Mouse (Mus musculus) urinary bladder, postnatal 25 days (tissue): ENCODE measurements around the gene Zfp667.
A peak's percentile ranks its signal among the peaks of the same experiment; 100 is the strongest.
"Not testable (repeated sequence)": the region's sequence is repeated elsewhere in the genome, so short reads cannot be mapped to it uniquely, and the experiment has no call there.

Source experiments
- DNase-seq: peaks from one replicate; pipeline ENCODE4 v3.0.0; 2022; ENCODE audit warnings: low spot score

The Zfp667 gene

DNA sequence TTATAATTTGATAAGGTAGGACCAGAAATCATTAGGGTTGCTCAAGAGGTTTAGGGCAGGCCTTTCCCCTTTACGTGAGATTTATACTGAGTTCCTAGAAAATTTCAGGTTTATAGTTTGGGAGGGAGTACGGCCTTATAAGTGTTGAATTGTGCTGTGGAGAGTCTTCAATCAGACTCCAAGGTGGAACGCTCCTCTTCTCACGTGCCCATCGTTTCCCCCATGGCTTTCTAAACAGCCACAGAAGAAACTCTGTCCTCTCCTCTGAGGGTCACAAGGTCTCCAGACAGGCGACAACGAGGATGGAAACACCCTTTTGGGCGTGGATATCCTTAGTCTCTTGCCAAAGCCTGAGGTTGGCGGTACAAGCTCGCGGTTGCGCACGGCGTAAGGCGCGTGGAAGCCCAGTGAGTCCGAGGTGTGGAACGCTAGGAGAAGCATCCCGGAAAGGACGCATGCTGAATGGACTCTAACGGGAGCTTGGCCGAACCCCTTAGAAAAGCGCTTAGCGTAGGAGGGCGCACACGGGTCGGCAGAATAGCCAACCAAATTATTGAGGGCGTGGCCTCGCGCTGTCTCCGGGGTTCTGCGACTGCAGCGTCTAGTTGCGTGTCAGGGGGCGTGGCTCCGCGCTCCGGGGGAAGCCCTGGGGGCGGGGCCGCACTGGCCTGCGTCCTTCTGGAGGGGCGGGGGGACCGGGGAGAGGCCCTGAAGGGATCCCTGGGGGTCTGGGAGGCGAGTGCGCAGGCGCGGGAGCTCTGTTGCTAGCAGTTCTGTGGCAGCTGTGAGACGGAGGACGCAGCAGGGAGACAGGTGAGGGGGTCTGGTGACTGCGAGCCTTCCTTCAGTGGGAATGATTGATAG, at the start of gene Zfp667:
Gene Zfp667 (plus strand): TSS at position 738 of the 864 bp plus-strand sequence.
- peak; percentile 96 for DNase-seq

- no peak for DNase-seq
Measured at GRCm38 (mm10) chr7:6239787-6240186, 46.6 kb upstream of the Zfp667 start.

DNA sequence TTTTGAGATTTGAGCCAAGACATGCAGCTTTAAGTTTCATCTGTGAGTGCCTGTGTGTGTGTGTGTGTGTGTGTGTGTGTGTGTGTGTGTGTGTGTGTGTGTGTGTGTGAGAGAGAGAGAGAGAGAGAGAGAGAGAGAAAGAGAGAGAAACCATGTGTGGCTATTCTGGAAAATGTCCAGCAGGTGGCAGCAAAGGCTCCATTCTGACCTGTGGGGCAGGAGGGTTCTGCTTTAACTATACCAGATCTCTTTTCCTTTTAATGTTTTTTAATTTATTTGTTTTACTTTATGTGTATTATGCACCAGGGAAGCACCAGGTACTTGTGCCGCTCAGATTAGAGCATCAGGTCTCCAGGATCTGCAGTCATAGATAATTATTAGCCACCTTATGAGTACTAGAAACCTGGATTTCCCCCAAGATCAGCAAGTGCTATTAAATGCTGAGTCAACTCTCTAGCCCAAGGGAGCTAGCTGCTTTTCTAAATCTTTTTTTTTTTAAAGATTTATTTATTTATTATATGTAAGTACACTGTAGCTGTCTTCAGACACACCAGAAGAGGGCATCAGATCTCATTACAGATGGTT, 45.4 kb upstream of the Zfp667 start:
- peak; percentile 32 for DNase-seq

GRCm38 (mm10) chr7:6244361-6245292, 41.8 kb upstream of the Zfp667 start:
- no peak for DNase-seq

- no peak for DNase-seq
Measured at GRCm38 (mm10) chr7:6252410-6252809, 34.0 kb upstream of the Zfp667 start, which contains the start of gene Epp13. Epp13 (plus strand) TSS chr7:6252710.

DNA sequence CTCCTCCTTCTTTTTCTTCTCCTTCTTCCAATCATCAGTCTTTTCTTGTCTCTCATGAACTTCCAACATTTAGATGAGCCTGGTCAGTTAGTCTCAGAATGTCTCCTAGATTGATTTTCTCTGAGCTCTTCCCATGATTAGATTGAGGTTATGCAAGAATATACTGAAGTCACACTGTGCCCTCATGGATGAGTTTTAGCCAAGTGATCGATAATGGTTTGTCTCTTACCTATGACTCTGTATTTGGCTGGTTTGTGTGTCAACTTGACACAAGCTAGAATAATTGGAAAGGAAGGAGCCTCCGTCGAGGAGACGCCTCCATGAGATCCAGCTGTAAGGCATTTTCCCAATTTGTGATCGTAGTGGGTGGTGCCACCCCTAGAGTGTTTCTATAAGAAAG, 31.9 kb upstream of the Zfp667 start:
- no peak for DNase-seq

DNA sequence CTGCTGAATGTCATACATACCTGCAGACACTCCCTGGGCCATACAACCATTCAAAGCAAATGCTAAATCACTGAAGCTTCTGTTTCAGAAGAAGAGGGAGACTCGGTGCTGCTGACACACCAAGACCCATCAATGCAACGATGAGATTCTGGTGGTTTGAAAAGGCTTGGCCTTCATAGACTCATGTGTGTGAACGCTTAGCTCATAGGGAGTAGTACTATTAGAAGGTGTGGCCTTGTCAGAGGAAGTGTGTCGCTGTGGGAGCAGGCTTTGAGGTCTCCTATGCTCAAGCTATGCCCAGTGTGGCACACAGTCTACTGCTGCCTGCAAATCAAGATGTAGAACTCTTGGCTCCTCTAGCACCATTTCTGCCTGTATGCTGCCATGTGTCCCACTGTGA, 29.0 kb upstream of the Zfp667 start:
- DNase-seq, result no peak

DNA sequence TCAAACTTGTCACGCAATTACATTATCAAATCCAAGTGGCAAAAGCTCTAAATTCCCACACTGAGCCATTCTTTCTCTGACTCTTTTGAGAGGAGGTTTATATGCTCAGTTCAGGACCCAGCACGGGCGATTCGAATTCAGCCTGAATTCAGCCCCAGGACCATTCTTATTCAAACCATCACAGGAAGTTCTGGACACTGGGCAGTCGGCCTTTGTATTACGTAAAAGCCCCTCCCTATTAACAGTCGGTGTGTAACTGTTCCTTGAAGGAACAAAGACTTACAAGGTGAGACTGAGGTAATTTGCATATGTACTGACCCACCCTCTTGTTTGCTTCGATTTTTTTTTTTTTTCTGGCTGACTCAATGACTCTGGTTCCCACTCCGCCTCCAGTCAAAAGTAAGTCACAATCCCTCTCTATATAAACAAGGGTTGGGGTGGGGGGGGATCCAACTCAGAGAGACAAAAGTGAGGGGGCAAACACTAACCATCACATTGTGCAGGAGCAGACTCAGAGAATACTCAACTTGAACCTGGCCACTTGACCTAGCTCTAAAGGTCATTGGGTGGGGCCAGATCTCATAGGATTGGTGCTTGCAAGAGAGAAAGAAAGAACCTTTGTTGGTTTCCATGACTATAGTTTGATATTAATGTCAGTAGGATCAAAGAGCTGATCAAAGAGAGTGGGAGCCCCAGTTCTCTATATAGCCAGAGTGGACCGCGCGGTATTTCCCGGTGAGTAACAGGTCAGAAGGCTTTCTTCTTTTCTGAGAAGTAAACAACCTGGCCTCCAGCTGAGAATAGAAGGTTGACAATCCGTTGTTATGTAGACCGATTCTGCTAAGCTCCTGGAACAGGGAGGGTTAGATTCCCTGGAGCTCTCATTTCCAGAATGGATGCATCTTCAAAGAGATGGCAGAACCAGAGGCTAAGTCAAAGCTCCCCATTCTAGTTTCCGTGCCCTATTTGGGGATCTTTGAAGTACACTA, 27.9 kb upstream of the Zfp667 start:
- no peak for DNase-seq

- DNase-seq, result not testable (repeated sequence)
Measured at GRCm38 (mm10) chr7:6260004-6260403, 26.4 kb upstream of the Zfp667 start.

DNA sequence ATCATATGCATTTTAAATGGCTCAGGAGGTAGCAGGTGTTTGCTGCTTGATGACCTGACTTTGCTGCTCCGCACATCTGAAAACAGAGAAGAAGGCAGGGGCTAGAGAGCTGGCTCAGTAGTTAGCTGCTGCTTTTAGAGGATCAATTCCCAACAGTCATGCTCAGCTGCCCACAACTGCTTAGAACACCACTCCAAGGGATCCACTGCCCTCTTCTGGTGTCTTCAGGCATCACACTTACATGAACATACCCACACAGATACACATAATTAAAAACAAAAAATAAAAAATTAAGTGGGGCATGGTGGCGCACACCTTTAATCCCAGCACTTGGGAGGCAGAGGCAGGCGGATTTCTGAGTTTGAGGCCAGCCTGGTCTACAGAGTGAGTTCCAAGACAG, 24.3 kb upstream of the Zfp667 start:
- no peak for DNase-seq

GRCm38 (mm10) chr7:6262984-6263383, 23.4 kb upstream of the Zfp667 start:
- DNase-seq, result no peak

DNA sequence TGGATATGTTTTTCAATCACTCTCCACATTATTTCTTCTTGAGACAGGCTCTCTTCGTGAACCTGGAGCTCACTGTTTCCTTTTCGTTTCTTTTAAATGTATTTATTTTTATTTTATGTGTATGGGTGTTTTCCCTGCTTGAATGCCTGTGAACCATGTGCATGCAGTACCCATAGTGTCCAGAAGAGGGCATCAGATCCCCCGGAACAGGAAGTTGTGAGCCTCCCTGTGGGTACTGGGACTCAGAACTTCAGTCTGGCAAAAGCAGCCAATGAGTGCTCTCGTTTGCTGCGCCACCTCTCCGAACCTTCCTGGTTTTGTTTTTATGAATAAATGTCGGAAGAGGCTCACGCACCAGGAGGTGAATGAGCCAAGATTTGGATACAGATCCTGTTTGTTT, 20.7 kb upstream of the Zfp667 start:
- no peak for DNase-seq

- DNase-seq, result no peak
Measured at GRCm38 (mm10) chr7:6277906-6278305, 8.5 kb upstream of the Zfp667 start.

- peak; percentile 63 for DNase-seq
Measured at GRCm38 (mm10) chr7:6282749-6283148, 3.6 kb upstream of the Zfp667 start.

DNA sequence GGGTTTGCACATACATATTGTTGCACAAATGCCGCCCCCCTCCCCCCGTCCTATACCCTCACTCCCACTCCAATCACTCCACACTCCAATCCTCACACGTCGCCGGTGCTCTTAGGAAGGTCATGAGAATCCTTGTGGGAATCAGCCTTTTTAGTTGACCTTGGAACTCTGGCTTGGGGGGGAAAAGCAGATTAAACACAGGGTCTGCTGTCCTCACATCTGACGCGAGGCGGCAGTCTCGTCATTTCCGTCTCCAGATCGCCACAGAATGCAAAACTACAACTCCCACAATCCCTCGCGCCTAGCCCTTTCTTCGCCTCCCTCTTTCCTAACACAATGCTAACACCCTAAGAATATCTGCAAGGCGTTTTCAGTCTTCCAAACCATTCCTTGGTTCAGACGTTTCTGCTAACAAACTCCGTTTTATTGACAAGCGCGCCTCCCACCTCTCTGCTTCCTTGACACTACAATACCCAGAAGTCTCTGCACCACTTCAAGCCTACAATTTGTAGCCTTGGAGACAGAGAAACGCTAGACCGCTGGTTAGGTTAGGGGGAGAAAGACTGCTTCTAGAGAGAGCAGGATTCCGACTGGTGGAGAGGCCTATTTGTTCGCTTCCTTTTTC, 2.8 kb upstream of the Zfp667 start:
- peak; percentile 65 for DNase-seq

- peak; percentile 14 for DNase-seq
Measured at GRCm38 (mm10) chr7:6284442-6285012, 1.9 kb upstream of the Zfp667 start.

GRCm38 (mm10) chr7:6285366-6285765, 1.0 kb upstream of the Zfp667 start:
- no peak for DNase-seq

DNA sequence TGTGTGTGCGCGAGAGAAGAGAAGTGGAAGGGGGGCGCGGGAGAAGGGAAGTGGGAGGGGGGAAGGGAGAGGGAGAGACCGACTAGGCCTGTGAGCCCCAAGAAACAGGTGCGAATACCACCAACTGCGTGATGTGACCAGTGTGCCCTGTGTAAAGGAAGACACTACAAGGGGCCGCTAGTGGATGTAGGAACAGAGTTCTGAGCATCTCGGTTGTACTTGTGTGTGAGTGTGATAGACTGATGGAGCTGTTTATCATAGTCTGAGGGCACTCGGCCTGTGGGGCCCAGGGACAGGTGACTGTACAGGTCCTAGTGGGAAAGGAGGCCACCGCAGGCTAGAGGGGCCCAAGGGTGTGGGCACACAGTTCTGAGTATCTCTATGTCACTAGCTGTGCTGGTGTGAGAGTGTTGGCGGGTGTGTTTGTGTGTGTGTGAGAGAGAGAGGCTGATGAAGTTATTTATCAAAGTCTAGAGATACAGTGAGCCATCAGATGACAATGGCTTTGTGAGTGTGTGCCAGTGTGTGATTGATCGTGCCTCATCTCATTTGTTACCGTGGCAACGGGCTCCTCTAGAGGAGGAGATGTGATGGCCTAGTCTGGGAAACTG, 647 bp downstream of the Zfp667 start:
- DNase-seq, result no peak

DNA sequence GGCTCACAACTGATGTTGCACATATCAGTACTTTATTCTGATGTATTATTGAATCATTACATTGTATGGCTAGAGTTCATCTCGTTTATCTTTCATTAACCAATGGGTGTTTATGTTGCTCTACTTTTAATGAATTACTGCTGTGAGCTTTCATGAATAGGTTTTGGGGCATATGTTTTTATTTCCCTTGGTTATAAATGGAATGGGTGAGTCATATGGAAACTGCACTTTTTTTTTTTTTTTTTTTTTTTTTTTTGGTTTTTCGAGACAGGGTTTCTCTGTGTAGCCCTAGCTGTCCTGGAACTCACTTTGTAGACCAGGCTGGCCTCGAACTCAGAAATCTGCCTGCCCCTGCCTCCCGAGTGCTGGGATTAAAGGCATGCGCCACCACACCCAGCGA, 4.7 kb downstream of the Zfp667 start:
- not testable (repeated sequence) for DNase-seq

DNA sequence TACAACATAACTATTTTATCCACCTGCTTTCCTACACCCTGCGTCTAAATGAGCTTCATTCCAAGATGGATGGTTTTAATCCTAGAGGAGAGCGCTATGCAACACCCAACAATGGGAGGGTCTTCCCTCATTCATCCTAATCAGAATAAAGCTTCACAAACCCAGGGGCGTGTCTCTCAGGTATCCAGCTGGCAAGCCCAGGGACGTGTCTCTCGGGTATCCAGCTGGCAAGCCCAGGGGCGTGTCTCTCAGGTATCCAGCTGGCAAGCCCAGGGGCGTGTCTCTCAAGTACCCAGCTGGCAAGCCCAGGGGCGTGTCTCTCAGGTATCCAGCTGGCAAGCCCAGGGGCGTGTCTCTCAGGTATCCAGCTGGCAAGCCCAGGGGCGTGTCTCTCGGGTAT, 14.4 kb downstream of the Zfp667 start:
- not testable (repeated sequence) for DNase-seq
